Mouse (Mus musculus): ENCODE data around the gene Tex10.
"Not testable (repeated sequence)": the region's sequence is repeated elsewhere in the genome, so short reads cannot be mapped to it uniquely, and the experiment has no call there.

The Tex10 gene

GRCm38 (mm10) chr4:48472792-48473650 lies at the start of gene Tex10:
Gene Tex10, minus strand, starts transcription at chr4:48473459.
- peak; percentile 92 to 94 for DNase-seq

DNA sequence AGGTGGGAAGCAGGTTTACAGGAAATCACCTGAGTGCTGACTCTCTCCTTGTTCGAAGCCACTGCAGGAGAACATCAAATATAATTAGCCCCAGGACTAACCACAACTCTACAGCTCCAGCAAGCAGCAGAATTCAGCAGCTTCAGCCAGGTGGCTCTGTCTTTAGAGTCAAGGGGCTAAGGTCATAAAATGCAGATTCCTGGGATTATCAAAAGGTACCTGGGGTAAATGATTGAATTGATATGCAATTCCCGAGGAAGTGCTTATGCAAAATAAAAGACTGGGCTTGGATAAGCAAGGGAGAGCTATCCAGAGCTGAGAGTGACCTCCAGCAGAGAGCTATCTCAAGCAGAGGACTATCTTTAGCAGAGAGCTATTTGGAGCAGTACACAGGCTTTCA lies 37.6 kb upstream of the Tex10 start:
- no peak for DNase-seq

DNA sequence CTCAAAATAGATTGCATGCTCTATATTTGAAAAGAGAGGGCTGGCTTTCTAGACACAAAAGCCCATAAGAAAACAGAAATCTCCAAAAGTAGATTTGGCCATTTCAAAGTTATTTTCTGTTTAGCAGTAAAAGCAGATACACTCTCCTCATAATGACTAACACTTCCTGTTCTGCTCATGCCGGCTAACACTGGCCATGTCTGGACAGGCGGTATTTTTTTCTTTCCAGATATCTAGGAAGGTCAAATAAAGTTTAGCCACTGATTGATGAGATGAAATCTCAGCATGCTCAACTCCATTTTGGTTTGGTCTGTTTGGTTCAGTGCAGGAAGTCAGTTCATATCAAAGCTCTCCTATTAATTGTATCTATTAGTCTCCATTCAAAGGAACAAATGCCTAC lies 19.3 kb upstream of the Tex10 start:
- no peak for DNase-seq

- no peak for DNase-seq
Observed at GRCm38 (mm10) chr4:48491290-48491743, 18.1 kb upstream of the Tex10 start.

DNA sequence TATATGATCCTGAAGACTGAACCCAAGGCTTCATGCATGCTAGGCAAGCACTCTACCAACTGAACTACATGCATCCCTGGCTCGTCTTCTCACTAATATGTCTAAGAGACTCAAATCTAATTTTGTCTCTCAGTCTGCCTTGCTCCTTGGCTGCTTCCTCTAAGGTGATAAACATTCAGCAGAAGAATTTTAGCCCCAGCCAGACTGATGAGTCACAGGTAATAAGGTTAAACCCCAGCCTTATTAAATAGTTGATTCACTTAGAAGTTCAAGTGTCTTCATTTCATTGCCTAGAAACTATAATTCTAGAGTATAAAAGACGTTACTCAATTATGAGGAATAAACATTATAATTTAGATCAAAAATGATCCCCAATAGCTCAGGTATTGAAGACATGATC lies 15.7 kb upstream of the Tex10 start:
- DNase-seq, result no peak

DNA sequence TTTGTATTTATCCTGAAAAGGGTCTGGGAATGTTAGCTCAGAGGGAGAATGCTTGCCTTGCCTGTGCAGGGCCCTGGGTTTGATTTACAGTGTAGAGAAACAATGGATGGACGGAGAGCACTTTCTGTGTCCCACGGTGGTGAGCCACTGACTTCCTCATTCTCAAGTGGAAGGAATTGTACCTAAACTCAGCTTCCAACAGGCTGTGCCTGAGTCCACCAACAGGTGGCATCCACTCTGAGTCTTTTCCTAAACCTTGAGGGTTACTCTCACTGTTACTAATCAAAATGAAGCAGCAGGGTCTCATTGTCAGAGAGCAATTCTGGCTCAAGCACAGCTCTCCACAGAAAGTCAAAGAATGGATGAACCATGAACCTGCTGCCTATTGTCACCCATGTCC lies 8.0 kb upstream of the Tex10 start:
- peak; percentile 33 to 45 for DNase-seq

DNA sequence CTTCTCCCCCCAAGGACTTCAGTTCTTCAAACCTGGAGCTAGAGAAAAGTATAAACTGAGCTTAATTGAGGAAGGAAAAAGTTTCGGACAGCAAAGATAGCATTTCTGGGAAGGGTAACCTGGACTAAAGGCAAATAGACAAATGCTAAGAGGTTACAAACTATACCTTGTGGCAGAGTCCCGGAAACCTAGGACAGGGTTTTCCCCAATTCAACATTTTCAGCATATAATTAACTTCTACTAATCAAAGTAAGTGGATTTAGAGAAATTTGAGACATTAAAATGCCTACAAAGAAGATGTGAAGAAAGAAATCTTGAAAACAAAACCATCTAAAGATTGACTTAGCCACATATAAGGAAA lies 372 bp upstream of the Tex10 start:
- no peak for DNase-seq

DNA sequence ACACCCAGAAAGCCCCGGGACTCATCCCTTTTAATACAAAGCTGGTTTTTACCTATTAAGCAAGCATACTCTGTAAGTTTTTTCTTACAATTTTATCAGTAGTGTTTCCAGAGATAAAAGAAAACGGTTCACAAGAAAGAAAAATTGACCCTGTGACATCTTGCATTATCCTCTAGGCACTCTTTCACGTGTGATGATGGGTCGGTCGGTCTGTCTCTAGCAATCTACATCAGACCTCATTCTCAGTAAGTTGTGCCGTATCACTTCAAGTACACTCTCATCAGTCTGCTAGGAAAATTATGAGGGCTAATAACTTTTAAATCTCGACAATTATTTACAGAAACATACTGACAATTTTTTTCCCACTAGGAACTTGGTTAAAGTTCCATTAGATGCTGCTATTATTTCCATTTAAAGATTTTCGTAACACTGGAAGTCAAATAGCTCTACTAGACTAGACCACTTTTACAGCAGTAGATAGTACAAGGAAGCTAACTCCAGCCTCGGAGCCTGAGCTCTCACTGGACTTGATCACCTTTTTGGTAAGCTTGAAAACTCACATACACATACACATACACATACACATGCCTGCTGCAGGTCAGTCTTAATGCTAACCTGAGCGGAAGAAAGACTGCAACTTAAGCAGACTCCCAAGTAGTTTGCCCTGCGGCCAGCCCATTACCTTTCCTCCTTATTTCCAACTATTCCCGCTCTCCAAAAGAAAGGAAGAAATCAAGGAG lies 1.0 kb downstream of the Tex10 start:
- peak in 1 of 2 experiments; percentile 4 for DNase-seq

DNA sequence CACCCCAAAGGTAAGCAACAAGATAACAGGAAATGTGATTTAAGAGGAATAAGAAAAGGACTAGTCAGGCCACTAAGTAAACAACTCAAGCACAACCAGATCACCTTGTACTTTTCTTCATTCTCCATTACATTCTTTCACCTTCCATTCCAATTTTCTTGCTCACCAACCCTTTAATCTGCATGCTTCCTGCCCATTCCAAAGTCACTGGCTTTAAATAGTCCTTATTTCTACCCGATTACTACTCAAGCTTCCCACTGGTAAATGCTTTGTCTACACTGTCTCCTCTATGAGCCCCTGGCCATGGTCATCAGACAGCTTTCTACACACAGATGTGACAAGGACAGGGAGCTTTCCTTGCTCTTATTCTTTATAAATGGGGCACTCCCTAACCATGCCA lies 2.3 kb downstream of the Tex10 start:
- no peak for DNase-seq

GRCm38 (mm10) chr4:48461060-48461459 lies 12.2 kb downstream of the Tex10 start:
- DNase-seq, result no peak

GRCm38 (mm10) chr4:48458436-48458835 lies 14.8 kb downstream of the Tex10 start:
- DNase-seq, result no peak

GRCm38 (mm10) chr4:48454106-48454773 lies 19.0 kb downstream of the Tex10 start:
- no peak for DNase-seq

GRCm38 (mm10) chr4:48428054-48428453 lies 45.2 kb downstream of the Tex10 start:
- DNase-seq, result no peak

GRCm38 (mm10) chr4:48427413-48427812 lies 45.8 kb downstream of the Tex10 start:
- DNase-seq, result no peak

DNA sequence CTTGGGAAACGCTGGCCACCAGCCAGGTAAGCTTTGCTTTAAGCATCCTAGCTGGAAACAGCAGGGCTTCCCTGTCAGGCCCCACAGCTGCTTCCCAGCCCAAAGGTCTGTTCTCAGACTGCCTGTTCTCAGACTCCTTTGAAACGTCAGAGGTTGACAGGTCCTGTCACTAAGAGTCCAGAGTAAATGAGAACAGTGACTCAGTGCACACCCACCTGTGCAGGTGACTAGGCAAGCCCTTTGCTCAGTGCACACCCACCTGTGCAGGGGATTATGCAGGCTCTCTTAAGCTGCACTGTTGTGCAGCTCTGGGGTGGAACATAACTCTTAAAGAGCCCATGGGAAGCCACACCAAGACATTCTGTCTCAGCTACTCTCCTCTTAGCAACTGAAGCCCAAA lies 49.5 kb downstream of the Tex10 start:
- no peak for DNase-seq

GRCm38 (mm10) chr4:48422633-48423032 lies 50.6 kb downstream of the Tex10 start:
- no peak for DNase-seq

GRCm38 (mm10) chr4:48418831-48419468 lies 54.3 kb downstream of the Tex10 start:
- DNase-seq, result no peak

- DNase-seq, result no peak
Observed at GRCm38 (mm10) chr4:48415838-48416335, 57.4 kb downstream of the Tex10 start.

GRCm38 (mm10) chr4:48413473-48413872 lies 59.8 kb downstream of the Tex10 start:
- DNase-seq, result no peak

GRCm38 (mm10) chr4:48407350-48408039 lies 65.8 kb downstream of the Tex10 start:
- DNase-seq, result peak; percentile 50 to 70

DNA sequence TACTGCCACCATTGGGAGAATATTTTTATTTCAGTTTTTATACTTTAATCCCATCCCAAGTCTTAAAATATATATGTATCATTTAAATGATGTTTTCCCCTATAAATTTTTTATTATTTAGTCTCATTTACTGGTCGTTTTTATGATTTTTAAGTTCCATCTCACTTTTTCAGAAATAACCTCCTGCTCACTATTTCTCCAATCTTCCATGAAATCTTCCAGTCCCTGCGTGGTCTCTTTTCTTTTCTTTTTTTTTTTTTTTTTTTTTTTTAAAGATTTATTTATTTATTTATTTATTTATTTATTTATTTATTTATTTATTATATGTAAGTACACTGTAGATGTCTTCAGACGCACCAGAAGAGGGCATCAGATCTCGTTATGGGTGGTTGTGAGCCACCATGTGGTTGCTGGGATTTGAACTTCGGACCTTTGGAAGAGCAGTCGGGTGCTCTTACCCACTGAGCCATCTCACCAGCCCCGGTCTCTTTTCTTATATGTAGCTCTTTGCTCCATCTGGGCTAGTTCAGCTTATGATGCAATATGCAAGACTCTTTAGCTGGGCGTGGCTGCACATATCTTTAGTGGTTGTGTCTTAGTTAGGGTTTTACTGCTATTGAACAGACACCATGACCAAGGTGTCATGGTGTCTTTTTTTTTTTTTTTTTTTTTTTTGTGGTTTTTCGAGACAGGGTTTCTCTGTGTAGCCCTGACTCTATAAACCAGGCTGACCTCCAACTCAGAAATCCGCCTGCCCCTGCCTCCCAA lies 67.4 kb downstream of the Tex10 start:
- DNase-seq, result not testable (repeated sequence)
